Mouse (Mus musculus): ENCODE measurements around the gene Pip5k1a.

DNA sequence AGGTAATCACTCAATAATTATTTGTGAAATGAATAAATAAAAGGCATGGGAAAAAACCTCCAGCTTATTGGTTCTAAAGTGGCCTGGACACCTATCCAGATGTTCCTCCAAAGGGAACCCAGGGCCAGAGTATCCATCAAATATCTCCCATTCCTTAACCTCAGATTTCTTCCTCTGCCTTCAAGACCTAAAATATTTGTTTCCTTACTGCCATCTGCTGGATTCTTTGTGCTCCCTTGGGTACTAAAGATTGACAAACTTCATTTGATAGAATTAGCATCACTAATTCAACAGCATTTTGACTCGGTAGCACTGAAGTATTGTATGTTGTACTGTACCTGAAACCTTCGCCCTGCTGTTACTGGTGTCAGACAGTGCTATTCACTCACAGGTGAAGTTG, 1.2 kb upstream of the Pip5k1a start:
- peak; percentile 54 for TF ChIP-seq CTCF (IDR thresholded peaks at IDR 0.05)
- TF ChIP-seq POLR2A (IDR thresholded peaks at IDR 0.05; ENCODE audit: insufficient read depth, low read depth, low read length) = no peak

All from heart, adult 2 months (tissue).